Mouse (Mus musculus): ENCODE measurements around the gene Rras. TPM values are rescaled to one million over a fixed set of nuclear protein-coding genes. Genes with fewer than 3 reads are reported as not detected.

Rras gene
- 15.1 TPM for polyA plus RNA-seq (2017; shearing (Covaris generic))

GRCm38 (mm10) chr7:45017242-45018061, at the start of gene Rras:
Rras (plus strand) TSS chr7:45017961.

GRCm38 (mm10) chr7:44974383-44975116, 43.2 kb upstream of the Rras start, which contains the start of gene Cpt1c:
Cpt1c (minus strand) TSS chr7:44974851.

GRCm38 (mm10) chr7:44986192-44986878, 31.4 kb upstream of the Rras start, which contains the start of gene Prmt1:
Prmt1 (minus strand) TSS chr7:44986568.

GRCm38 (mm10) chr7:44997231-44997939, 20.4 kb upstream of the Rras start, which contains the start of gene Irf3:
Irf3 (plus strand) TSS chr7:44997648.

GRCm38 (mm10) chr7:44998501-44998955, 19.2 kb upstream of the Rras start, which contains the start of gene Bcl2l12:
Bcl2l12 (minus strand) TSS chr7:44998712.

GRCm38 (mm10) chr7:45015957-45016612, 1.7 kb upstream of the Rras start, which contains the start of gene Scaf1:
Scaf1 (minus strand) TSS chr7:45016363.

GRCm38 (mm10) chr7:45052862-45053116, 35.0 kb downstream of the Rras start, which contains the start of gene Prr12:
Prr12 (minus strand) TSS chr7:45052881.

GRCm38 (mm10) chr7:45062239-45062835, 44.6 kb downstream of the Rras start, which contains the start of the genes Nosip and Prrg2:
Nosip (plus strand) TSS chr7:45062429.
Prrg2 (minus strand) TSS chr7:45062677.

Other genes starting within 250 kb of the Rras start
- 63.1 TPM for gene Nup62, start 201.9 kb upstream of the Rras start, polyA plus RNA-seq (2017; shearing (Covaris generic))
- 2.9 TPM for gene Il4i1, start 201.6 kb upstream of the Rras start, polyA plus RNA-seq (2017; shearing (Covaris generic))
- gene Atf5, start 201.3 kb upstream of the Rras start, polyA plus RNA-seq (2017; shearing (Covaris generic)): 0.22 TPM
- gene Akt1s1, start 169.0 kb upstream of the Rras start, polyA plus RNA-seq (2017; shearing (Covaris generic)): 20.5 TPM
- gene Tbc1d17, start 168.9 kb upstream of the Rras start, polyA plus RNA-seq (2017; shearing (Covaris generic)): 114 TPM
- gene Pnkp, start 160.8 kb upstream of the Rras start, polyA plus RNA-seq (2017; shearing (Covaris generic)): 112 TPM
- gene Ptov1, start 148.2 kb upstream of the Rras start, polyA plus RNA-seq (2017; shearing (Covaris generic)): 10.1 TPM
- 52.0 TPM for gene Med25, start 125.2 kb upstream of the Rras start, polyA plus RNA-seq (2017; shearing (Covaris generic))
- gene Fuz, start 121.9 kb upstream of the Rras start, polyA plus RNA-seq (2017; shearing (Covaris generic)): 52.1 TPM
- 36.1 TPM for gene Ap2a1, start 88.5 kb upstream of the Rras start, polyA plus RNA-seq (2017; shearing (Covaris generic))
- gene Tsks, start 74.8 kb upstream of the Rras start, polyA plus RNA-seq (2017; shearing (Covaris generic)): not detected
- gene Cpt1c, start 43.1 kb upstream of the Rras start, polyA plus RNA-seq (2017; shearing (Covaris generic)): 0.72 TPM
- gene Prmt1, start 31.4 kb upstream of the Rras start, polyA plus RNA-seq (2017; shearing (Covaris generic)): 180 TPM
- gene Irf3, start 20.3 kb upstream of the Rras start, polyA plus RNA-seq (2017; shearing (Covaris generic)): 248 TPM
- gene Bcl2l12, start 19.2 kb upstream of the Rras start, polyA plus RNA-seq (2017; shearing (Covaris generic)): 29.1 TPM
- 27.6 TPM for gene Scaf1, start 1.6 kb upstream of the Rras start, polyA plus RNA-seq (2017; shearing (Covaris generic))
- 3.5 TPM for gene Prr12, start 34.9 kb downstream of the Rras start, polyA plus RNA-seq (2017; shearing (Covaris generic))
- 127 TPM for gene Nosip, start 44.5 kb downstream of the Rras start, polyA plus RNA-seq (2017; shearing (Covaris generic))
- 3.2 TPM for gene Prrg2, start 44.7 kb downstream of the Rras start, polyA plus RNA-seq (2017; shearing (Covaris generic))
- gene Rcn3, start 74.3 kb downstream of the Rras start, polyA plus RNA-seq (2017; shearing (Covaris generic)): 159 TPM
- 6.5 TPM for gene Fcgrt, start 85.9 kb downstream of the Rras start, polyA plus RNA-seq (2017; shearing (Covaris generic))
- 2,486 TPM for gene Rps11, start 106.5 kb downstream of the Rras start, polyA plus RNA-seq (2017; shearing (Covaris generic))
- gene Rpl13a, start 110.8 kb downstream of the Rras start, polyA plus RNA-seq (2017; shearing (Covaris generic)): 2,118 TPM
- gene Gm45713, start 118.3 kb downstream of the Rras start, polyA plus RNA-seq (2017; shearing (Covaris generic)): not detected
- gene Flt3l, start 118.5 kb downstream of the Rras start, polyA plus RNA-seq (2017; shearing (Covaris generic)): 225 TPM
- 59.5 TPM for gene Pih1d1, start 136.3 kb downstream of the Rras start, polyA plus RNA-seq (2017; shearing (Covaris generic))
- gene Aldh16a1, start 136.6 kb downstream of the Rras start, polyA plus RNA-seq (2017; shearing (Covaris generic)): 70.8 TPM
- gene Slc17a7, start 146.0 kb downstream of the Rras start, polyA plus RNA-seq (2017; shearing (Covaris generic)): not detected
- not detected for gene Gfy, start 161.6 kb downstream of the Rras start, polyA plus RNA-seq (2017; shearing (Covaris generic))
- not detected for gene Pth2, start 163.0 kb downstream of the Rras start, polyA plus RNA-seq (2017; shearing (Covaris generic))
- gene Ccdc155, start 186.9 kb downstream of the Rras start, polyA plus RNA-seq (2017; shearing (Covaris generic)): 0.26 TPM
- gene Dkkl1, start 194.2 kb downstream of the Rras start, polyA plus RNA-seq (2017; shearing (Covaris generic)): 23.5 TPM
- gene Tead2, start 197.8 kb downstream of the Rras start, polyA plus RNA-seq (2017; shearing (Covaris generic)): 1.8 TPM
- gene Cd37, start 221.2 kb downstream of the Rras start, polyA plus RNA-seq (2017; shearing (Covaris generic)): 675 TPM
- gene Slc6a16, start 223.1 kb downstream of the Rras start, polyA plus RNA-seq (2017; shearing (Covaris generic)): not detected